Mouse (Mus musculus): ENCODE results near the gene Kcnd3.

DNA sequence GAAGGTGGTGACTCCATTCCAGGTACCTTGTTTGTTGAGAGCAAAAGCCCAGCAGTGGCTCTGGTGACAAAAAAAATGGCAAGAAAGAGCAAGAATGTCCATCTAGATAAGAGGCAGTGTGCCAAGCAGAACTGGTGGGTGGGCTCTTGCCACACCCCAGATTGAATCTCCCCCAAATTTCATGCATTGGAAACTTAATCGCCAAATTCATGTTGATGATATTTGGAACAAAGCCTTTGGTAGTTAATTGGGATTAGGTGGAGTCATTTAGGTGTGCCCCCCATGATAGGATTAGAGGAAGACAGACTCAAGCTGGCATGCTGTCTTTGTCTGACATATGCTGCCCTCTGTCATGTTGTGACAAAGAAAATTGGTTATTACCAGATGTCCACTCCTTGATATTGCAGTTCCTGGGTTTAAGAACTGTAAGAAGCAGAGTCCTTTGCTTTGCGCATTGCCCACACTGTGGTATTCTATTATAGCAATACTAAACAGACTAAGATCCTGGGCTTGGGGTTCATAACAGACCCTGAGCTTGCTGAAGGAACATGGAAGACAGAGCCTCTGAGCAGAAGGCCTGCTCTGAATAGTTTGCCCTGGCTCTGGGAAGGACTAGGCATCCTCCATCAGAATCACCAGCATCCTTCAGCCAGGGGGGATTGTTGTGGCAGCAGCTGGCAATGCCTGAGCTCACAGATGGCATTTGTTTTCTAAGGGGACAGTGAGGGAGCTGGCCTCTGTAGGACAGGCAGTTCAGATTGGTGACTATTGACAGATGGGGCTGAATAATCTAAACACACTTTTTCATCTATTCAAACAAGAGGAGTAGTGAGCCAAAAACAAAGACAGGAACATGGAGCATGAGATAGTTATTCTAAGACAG, 165.0 kb downstream of the Kcnd3 start:
- TF ChIP-seq CTCF (IDR thresholded peaks at IDR 0.05; ENCODE audit: low read depth) (no peak), EP300 (IDR thresholded peaks at IDR 0.05; ENCODE audit: low read depth) (no peak)
